Mouse (Mus musculus): ENCODE results near the gene Gid4. TPM values are rescaled to one million over a fixed set of nuclear protein-coding genes. Genes with fewer than 3 reads are reported as not detected.

Gid4 gene
- total and polyA plus RNA-seq, 2 experiments from 2014 or later: 22.6 to 35.7 TPM

DNA sequence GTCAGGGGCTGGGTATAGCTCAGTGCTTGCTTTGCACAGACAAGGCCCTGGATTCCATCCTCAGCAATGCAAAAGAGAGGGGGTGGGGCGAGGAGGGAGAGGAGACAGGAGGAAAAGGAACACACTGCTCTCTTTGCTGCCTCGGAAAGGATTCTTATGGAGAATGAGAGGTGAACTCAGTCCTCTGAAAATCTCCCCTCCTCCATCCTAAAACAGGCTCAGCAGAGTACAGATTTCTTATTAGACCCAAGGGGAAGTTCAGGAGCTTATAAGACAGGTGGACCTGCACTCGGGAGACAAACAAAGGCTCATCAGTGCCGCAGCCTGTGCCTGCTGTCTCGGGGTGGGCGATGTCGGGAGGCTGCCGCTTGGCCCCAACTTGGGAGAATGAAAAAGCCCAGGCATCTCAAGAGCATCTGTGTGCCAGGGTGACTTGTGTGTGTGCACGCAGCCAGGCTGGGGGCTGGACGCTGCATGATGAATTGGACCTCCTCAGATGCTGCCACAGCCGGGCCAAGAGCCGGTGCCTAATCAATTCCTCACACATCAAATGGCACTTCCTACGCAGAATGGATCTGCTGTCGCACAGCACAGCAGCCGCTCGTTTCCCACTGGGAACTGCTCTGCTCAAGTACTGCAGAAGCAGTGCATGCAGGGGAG is 32.1 kb upstream of the Gid4 start:
- no peak for TF ChIP-seq CTCF (IDR thresholded peaks at IDR 0.05; ENCODE audit: low read depth)
- H3K4me2 ChIP-seq (ENCODE audit: low read depth): peak overlapping the region; percentile 34
- no peaks in the 10 kb centered on the region for H3K9me3 ChIP-seq (ENCODE audit: low read length)
- H3K9ac ChIP-seq: peak overlapping the region; percentile 31; the same call in 1 of the 2 replicates
- H3K4me3 ChIP-seq (ENCODE audit: low read depth, low read length): 0 out of 2 replicates have a peak overlapping the region, but pooled peaks have one; percentile 13
- no peaks in the 10 kb centered on the region for H3K27me3 ChIP-seq (ENCODE audit: insufficient read depth, low read length)
- peak overlapping the region; percentile 80 for H3K27ac ChIP-seq (ENCODE audit: low read depth, low read length)
- no peaks in the 10 kb centered on the region for H3K36me3 ChIP-seq (ENCODE audit: insufficient read depth)
- DNase-seq: peak; percentile 76
- WGBS: 2% methylated on average over 16 of the region's 16 CpGs
- ATAC-seq: peak; percentile 92
- H3K4me1 ChIP-seq (ENCODE audit: insufficient read depth): peaks cover 17% of the 10 kb centered on the region; the same call in 1 of the 2 replicates

DNA sequence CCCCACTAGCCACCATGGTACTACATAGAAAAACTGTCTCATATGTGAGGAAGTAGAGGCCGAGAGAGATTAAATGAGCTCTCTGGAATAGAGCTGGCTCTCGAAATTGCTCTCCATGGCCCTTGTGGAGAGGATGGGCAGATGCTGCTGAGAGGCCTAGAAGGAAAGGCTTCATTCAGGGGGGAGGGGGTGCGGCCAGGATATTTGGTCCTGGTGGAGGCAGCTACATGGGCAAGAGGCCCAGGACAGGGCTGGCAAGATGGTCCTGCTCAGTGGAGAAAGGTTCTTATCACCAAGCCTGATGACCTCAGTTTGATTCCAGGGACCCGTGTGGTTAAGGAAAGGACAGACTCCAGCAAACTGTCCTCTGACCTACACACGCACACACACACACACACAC is 31.0 kb upstream of the Gid4 start:
- H3K9ac ChIP-seq: no peak overlapping the region
- H3K9me3 ChIP-seq (ENCODE audit: low read length): no peaks in the 10 kb centered on the region
- H3K4me2 ChIP-seq (ENCODE audit: low read depth): no peak overlapping the region
- H3K27ac ChIP-seq (ENCODE audit: low read depth, low read length): no peak overlapping the region
- TF ChIP-seq CTCF (IDR thresholded peaks at IDR 0.05; ENCODE audit: low read depth): no peak
- H3K4me3 ChIP-seq (ENCODE audit: low read depth, low read length): no peak overlapping the region
- no peaks in the 10 kb centered on the region for H3K27me3 ChIP-seq (ENCODE audit: insufficient read depth, low read length)
- DNase-seq: no peak
- WGBS: 79% methylated on average over 5 of the region's 5 CpGs
- peaks cover 17% of the 10 kb centered on the region; the same call in 1 of the 2 replicates for H3K4me1 ChIP-seq (ENCODE audit: insufficient read depth)
- no peaks in the 10 kb centered on the region for H3K36me3 ChIP-seq (ENCODE audit: insufficient read depth)
- no peak for ATAC-seq

DNA sequence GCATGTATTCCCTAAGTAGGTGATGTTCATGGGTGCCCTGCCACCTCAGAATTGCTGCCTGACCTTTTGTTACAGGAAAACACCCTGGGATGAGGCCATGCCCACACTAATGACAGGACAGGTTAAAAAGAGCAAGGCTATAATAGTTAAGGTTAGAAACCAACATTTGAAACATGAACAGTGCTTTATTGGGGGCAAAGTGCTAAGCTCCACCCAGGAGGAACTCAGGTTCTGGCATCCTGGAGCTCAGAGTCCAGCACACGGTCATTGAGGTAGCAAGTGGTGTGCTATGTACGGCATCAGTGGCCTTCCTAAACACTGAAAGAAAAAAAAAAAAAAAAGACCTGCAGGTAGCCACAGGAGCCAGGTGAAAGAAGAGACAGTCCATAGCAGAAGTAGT is 29.0 kb upstream of the Gid4 start:
- ATAC-seq (no peak), DNase-seq (no peak)
- no peak overlapping the region for H3K9ac ChIP-seq
- H3K36me3 ChIP-seq (ENCODE audit: insufficient read depth): no peaks in the 10 kb centered on the region
- H3K4me2 ChIP-seq (ENCODE audit: low read depth): no peak overlapping the region
- peaks cover 17% of the 10 kb centered on the region; the same call in 1 of the 2 replicates for H3K4me1 ChIP-seq (ENCODE audit: insufficient read depth)
- H3K27ac ChIP-seq (ENCODE audit: low read depth, low read length): no peak overlapping the region
- WGBS: 91% methylated on average over 2 of the region's 2 CpGs
- no peaks in the 10 kb centered on the region for H3K9me3 ChIP-seq (ENCODE audit: low read length)
- TF ChIP-seq CTCF (IDR thresholded peaks at IDR 0.05; ENCODE audit: low read depth): no peak
- no peak overlapping the region for H3K4me3 ChIP-seq (ENCODE audit: low read depth, low read length)
- H3K27me3 ChIP-seq (ENCODE audit: insufficient read depth, low read length): no peaks in the 10 kb centered on the region

DNA sequence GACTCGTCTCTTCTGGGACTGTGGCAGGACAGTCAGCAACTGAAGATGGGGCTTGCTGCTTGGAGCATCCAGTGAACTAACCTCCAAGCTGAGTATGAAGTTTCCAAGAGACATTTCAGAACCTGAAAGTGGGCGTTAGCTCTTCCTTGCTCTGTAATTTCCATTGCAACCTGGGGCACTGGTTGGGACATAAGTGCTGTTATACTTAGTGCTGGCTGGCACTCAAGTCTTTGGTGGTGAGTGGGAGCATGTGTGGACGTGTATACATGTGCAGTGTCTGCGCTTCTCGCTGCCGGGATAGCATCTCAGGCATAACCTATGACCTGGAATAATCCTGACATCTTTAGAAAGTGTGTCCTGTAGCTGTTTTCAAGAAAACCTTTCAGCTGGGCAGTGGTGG is 25.6 kb upstream of the Gid4 start:
- Histone ChIP-seq H3K27me3 (ENCODE audit: insufficient read depth, low read length) (no peaks in the 10 kb centered on the region), H3K4me3 (ENCODE audit: low read depth, low read length) (no peak overlapping the region), H3K27ac (ENCODE audit: low read depth, low read length) (no peak overlapping the region), H3K9ac (no peak overlapping the region), H3K4me2 (ENCODE audit: low read depth) (no peak overlapping the region), H3K9me3 (ENCODE audit: low read length) (no peaks in the 10 kb centered on the region), H3K36me3 (ENCODE audit: insufficient read depth) (no peaks in the 10 kb centered on the region), H3K4me1 (ENCODE audit: insufficient read depth) (no peaks in the 10 kb centered on the region)
- TF ChIP-seq CTCF (IDR thresholded peaks at IDR 0.05; ENCODE audit: low read depth): no peak
- DNase-seq (no peak), ATAC-seq (no peak)
- 90% methylated on average over 6 of the region's 6 CpGs for WGBS

DNA sequence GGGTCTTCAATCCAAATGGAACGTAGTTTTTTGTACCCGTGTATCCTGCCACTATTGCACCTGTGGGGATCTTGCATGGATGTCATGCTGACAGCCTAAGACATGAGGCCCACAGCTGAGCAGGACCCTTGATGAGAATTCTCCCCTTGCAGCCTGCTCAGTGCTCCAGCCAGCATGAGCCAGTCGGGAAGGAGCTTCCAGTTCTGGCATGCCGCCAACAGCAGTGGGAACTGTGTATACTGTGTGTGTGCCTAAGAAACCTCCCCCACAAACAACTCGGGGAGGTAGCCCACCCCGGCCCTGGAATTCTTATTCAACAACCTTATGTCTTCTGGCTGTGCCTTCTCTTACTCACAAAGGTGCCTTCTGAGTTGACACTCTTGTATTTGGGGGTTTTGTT is 20.4 kb upstream of the Gid4 start:
- Histone ChIP-seq H3K4me3 (ENCODE audit: low read depth, low read length) (no peak overlapping the region), H3K4me2 (ENCODE audit: low read depth) (no peak overlapping the region), H3K4me1 (ENCODE audit: insufficient read depth) (no peaks in the 10 kb centered on the region), H3K27me3 (ENCODE audit: insufficient read depth, low read length) (no peaks in the 10 kb centered on the region), H3K27ac (ENCODE audit: low read depth, low read length) (no peak overlapping the region), H3K9ac (no peak overlapping the region), H3K9me3 (ENCODE audit: low read length) (no peaks in the 10 kb centered on the region), H3K36me3 (ENCODE audit: insufficient read depth) (peaks cover 11% of the 10 kb centered on the region; the same call in 1 of the 2 replicates)
- peak; percentile 51; the same call in 1 of the 2 replicates for ATAC-seq
- DNase-seq: peak; percentile 43
- 43% methylated on average over 6 of the region's 6 CpGs for WGBS
- TF ChIP-seq CTCF (IDR thresholded peaks at IDR 0.05; ENCODE audit: low read depth): no peak

DNA sequence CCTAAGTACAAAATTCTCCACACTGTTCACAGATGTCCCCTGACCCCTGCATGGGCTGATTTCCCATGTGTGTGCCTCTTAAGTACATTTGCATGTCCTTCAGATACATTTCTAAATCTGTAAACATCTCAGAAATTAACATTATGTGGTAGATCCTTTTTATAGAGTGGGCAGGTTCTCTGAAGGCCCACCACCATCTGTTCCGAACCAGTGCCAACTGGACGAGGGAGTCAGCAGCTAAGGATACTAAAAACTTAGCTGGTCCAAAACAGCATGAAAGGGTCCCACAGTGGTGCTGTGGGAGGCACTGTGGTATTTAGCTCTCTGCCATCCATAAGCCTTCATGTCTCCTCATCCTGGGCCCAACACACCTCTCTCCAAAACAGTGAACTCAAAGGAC is 19.8 kb upstream of the Gid4 start:
- H3K4me3 ChIP-seq (ENCODE audit: low read depth, low read length): no peak overlapping the region
- no peak for DNase-seq
- H3K27me3 ChIP-seq (ENCODE audit: insufficient read depth, low read length): no peaks in the 10 kb centered on the region
- H3K27ac ChIP-seq (ENCODE audit: low read depth, low read length): no peak overlapping the region
- no peak for ATAC-seq
- no peak overlapping the region for H3K9ac ChIP-seq
- WGBS: 74% methylated on average over 2 of the region's 2 CpGs
- TF ChIP-seq CTCF (IDR thresholded peaks at IDR 0.05; ENCODE audit: low read depth): no peak
- H3K36me3 ChIP-seq (ENCODE audit: insufficient read depth): peaks cover 17% of the 10 kb centered on the region
- no peak overlapping the region for H3K4me2 ChIP-seq (ENCODE audit: low read depth)
- no peaks in the 10 kb centered on the region for H3K4me1 ChIP-seq (ENCODE audit: insufficient read depth)
- H3K9me3 ChIP-seq (ENCODE audit: low read length): no peaks in the 10 kb centered on the region

DNA sequence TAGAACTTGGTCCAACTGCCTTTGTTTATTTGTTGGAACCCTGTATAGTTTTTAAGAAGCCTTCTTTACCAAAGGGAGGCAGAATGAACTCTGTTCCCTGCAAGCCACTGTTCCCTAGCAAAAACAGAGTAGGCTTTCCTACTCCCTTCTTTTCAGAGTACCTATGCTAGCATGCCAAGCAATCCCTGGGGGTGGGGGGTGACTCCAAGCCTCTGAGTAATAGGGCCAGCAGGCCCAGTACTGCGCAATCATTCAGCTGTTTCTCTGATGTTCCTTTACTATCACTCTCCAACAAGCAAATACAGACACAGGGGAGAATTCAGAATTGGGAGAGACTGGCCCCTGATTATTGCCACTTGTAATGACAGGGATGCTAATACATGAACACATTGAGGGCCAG is 10.3 kb upstream of the Gid4 start:
- no peaks in the 10 kb centered on the region for H3K9me3 ChIP-seq (ENCODE audit: low read length)
- WGBS: 97% methylated on average over 1 of the region's 1 CpGs

More for the DNA sequence above, 10.3 kb upstream of the Gid4 start:
- ATAC-seq (no peak), DNase-seq (no peak)
- Histone ChIP-seq H3K4me1 (ENCODE audit: insufficient read depth) (no peaks in the 10 kb centered on the region), H3K36me3 (ENCODE audit: insufficient read depth) (peaks cover 68% of the 10 kb centered on the region), H3K27ac (ENCODE audit: low read depth, low read length) (no peak overlapping the region), H3K4me2 (ENCODE audit: low read depth) (no peak overlapping the region), H3K9ac (no peak overlapping the region), H3K4me3 (ENCODE audit: low read depth, low read length) (no peak overlapping the region), H3K27me3 (ENCODE audit: insufficient read depth, low read length) (no peaks in the 10 kb centered on the region)
- no peak for TF ChIP-seq CTCF (IDR thresholded peaks at IDR 0.05; ENCODE audit: low read depth)
